Mouse (Mus musculus): Measurements from ENCODE around the gene Gucd1. TPM values are rescaled to one million over a fixed set of nuclear protein-coding genes. Genes with fewer than 3 reads are reported as not detected.
A peak's percentile ranks its signal among the peaks of the same experiment; 100 is the strongest.

Gucd1 gene
- total RNA-seq, 2 experiments from 2014 or later, result 15.4 to 20.1 TPM

DNA sequence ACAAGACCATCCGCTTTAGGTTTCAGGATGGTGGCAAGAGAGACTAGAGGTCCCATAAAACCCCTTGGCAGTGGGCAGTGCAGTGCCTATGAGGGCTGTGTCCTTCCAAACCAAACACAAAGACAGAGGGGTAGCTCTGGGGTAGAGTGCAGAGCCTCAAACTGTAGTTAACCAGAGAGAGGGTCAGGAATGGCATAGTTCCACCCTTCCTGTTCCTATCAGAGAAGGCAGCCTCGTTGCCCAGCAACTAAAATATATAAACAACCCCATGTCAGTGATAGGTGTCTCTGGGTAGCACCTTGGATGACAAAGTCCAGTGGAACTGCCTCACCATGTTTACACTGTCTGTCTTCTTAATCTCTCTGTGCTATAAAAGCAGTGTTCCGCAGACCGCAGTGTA lies 76.0 kb downstream of the Gucd1 start:
- no peak for ATAC-seq (replicated peaks; ENCODE audit: poor library complexity, severe bottlenecking)

DNA sequence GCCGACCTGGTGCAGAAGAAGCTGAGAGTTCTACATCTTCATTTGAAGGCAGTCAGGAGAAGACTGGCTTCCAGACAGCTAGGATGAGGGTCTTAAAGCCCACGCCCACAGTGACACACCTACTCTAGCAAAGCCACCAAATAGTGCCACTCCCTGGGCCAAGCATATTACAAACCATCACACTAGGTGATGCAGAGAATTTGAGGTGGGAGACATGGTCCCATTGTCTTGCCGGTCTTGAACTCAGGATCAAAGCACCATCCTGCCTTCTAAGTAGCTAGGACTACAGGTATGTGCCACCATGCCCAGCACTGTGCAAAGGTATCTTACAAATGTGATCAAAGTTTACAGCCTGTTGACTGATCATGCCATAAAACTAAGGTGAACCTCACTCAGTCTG lies 77.0 kb downstream of the Gucd1 start:
- no peak for ATAC-seq (replicated peaks; ENCODE audit: poor library complexity, severe bottlenecking)

DNA sequence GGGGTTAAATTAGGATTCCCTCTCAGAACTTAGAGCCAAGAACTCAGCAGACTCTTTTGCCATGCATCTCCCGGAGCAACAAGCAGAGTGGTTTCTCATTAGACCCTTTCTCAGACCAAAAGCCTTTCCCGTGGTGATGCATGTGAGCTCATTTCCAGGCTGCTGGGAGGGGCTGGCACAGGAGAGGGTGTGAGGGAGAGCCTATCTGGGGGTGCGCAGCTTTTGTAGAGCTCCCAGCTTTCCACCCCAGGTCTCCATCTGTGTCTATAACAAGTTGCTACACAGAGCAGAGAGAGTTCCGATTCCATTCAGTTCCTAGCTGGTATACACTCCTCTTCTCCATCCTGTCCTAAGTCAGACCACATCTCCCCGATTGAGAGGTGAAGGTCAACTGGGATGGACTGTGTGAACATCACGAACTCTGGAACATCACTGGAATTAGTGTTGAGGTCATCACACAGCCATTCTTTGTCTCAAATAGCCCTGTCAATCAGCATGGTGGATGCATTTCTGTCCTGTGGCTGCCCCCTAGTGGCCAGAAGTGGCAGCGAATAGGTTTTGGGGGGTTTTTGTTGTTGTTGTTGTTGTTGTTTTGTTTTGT lies 78.5 kb downstream of the Gucd1 start:
- no peak for ATAC-seq (replicated peaks; ENCODE audit: poor library complexity, severe bottlenecking)

DNA sequence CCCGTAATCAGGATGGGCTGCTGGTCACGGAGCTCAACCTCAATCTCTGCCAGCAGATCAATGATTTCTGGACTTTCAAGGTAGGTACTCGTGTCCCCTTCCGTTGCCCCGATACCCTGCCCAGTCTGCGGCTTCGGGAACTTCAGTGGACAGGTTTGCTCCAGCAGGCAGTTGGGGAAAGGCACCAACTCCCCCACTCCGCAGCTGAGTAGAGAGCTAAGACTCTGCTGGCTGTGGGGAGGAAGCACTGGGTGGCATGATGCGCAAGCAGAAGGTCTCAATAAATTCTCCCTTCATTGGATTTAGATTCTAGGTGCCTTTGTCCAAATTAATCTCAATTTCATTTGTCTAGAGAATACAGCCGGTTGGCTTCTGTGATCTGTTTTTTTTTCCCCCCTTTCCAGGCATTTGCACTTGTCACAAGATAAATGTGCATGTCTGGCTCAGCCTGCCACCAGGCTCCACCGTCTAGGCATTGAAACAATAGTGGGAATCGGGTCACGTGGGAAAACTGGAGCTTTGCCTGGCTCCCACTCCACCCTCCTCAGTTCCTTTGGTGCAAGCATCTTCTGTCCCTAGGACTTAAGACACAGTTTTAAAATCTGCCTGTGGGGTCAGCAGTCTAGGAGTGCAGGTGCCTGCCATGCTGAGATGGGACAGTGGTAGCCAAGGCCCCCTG lies 79.5 kb downstream of the Gucd1 start:
- no peak for ATAC-seq (replicated peaks; ENCODE audit: poor library complexity, severe bottlenecking)

- no peak for ATAC-seq (replicated peaks; ENCODE audit: poor library complexity, severe bottlenecking)
Measured at GRCm38 (mm10) chr10:75437284-75437683, 80.5 kb downstream of the Gucd1 start.

GRCm38 (mm10) chr10:75436604-75437217 lies 81.1 kb downstream of the Gucd1 start:
- ATAC-seq (replicated peaks; ENCODE audit: poor library complexity, severe bottlenecking), result peak; percentile 78

- no peak for ATAC-seq (replicated peaks; ENCODE audit: poor library complexity, severe bottlenecking)
Measured at GRCm38 (mm10) chr10:75430633-75431032, 87.1 kb downstream of the Gucd1 start.

DNA sequence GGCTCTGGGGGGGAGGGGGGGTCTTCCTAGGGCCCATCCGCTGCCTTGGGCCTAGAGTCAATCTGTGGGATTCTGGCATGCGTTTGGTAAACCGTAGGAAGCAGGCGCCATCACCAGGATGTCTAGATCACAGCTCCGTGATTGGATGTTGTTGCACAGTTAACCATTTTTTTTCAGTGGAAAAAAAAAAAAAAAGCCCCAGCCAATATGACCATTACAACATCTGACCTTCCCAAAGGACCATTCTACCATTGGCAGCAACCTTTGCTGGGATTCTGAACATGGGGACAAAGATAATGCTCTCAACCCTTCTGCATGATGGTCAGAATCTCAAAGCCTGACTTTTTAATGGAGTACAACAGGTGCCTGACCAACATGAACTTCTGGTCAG lies 87.6 kb downstream of the Gucd1 start:
- ATAC-seq (replicated peaks; ENCODE audit: poor library complexity, severe bottlenecking), result no peak

- peak; percentile 92 for ATAC-seq (replicated peaks; ENCODE audit: poor library complexity, severe bottlenecking)
Measured at GRCm38 (mm10) chr10:75429522-75430146, 88.1 kb downstream of the Gucd1 start.

DNA sequence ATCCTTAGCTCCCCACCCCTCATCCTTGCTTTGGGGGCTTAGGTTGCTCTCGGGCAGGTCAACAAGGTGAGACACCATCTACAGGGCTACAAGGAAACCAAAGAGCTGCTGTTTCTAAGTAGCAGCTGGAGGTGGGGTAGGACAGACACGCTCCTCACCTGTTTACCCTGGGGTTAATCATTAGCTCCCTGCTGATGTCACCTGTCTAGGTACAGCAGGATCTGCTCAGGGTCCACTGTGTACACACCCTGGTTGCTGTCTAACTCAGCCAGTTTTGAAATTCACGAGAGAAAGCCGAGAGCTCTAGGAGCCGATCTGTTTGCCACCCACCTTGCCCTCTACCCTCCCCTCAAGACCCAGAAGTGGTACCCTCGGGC lies 88.8 kb downstream of the Gucd1 start:
- ATAC-seq (replicated peaks; ENCODE audit: poor library complexity, severe bottlenecking), result no peak

- ATAC-seq (replicated peaks; ENCODE audit: poor library complexity, severe bottlenecking), result no peak
Measured at GRCm38 (mm10) chr10:75428049-75429003, 89.4 kb downstream of the Gucd1 start.

DNA sequence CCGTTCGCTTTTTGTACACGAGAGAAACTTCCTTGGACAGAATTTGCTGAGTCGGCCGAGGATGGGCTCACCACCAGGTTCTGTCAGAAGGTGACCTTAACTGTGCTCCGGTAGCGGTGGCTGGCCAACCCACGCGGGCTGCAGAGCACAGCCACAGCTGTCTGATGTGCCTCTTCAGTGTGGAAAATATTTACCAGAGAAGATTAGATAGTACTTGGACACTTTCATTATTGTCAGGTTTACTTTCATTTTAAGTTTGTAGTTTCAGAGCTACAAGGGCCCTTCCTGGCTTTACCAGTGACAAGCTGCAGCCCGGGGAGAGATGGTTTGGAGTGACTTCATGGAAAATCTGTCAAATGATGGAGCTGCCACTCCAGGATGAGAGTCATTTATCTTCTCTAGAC lies 93.3 kb downstream of the Gucd1 start:
- peak; percentile 13; the same call in 1 of the 2 replicates for ATAC-seq (replicated peaks; ENCODE audit: poor library complexity, severe bottlenecking)

GRCm38 (mm10) chr10:75418747-75419146 lies 99.0 kb downstream of the Gucd1 start:
- no peak for ATAC-seq (replicated peaks; ENCODE audit: poor library complexity, severe bottlenecking)

DNA sequence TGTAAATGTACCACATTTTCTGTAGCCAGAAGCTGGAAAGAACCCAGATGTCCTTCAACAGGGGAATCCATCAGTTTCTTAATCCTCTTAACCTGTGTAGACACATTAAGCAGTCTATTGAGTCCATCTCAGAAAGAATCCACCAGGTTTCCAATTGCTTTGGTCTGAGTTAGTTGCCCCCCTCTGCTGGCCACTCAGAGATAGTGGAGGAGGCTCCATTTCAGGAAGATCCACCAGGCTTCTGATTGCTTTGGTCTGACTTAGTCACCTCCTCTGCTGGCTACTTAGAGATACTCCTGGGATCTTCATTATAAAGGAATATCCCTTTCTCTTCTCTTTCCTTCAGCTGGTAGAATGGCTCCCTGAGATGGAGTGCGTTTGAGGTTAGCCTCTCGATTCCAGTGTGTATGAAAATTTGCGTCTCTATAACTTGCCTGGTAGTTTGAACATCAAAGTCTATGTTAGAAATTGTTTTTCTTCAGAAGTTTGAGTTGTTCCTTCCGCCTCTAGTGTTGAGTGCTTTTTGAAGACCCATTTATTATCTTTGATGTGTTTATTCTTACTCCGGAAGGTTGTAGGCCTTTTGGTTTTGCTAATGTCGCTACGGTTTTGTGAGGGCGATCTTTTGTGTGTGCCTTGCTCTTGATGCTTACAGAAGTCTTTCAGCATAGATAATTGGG lies 100.3 kb downstream of the Gucd1 start:
- ATAC-seq (replicated peaks; ENCODE audit: poor library complexity, severe bottlenecking), result peak; percentile 56

- ATAC-seq (replicated peaks; ENCODE audit: poor library complexity, severe bottlenecking), result no peak
Measured at GRCm38 (mm10) chr10:75414925-75415324, 102.8 kb downstream of the Gucd1 start.

GRCm38 (mm10) chr10:75412114-75413103 lies 105.4 kb downstream of the Gucd1 start:
- ATAC-seq (replicated peaks; ENCODE audit: poor library complexity, severe bottlenecking), result no peak

DNA sequence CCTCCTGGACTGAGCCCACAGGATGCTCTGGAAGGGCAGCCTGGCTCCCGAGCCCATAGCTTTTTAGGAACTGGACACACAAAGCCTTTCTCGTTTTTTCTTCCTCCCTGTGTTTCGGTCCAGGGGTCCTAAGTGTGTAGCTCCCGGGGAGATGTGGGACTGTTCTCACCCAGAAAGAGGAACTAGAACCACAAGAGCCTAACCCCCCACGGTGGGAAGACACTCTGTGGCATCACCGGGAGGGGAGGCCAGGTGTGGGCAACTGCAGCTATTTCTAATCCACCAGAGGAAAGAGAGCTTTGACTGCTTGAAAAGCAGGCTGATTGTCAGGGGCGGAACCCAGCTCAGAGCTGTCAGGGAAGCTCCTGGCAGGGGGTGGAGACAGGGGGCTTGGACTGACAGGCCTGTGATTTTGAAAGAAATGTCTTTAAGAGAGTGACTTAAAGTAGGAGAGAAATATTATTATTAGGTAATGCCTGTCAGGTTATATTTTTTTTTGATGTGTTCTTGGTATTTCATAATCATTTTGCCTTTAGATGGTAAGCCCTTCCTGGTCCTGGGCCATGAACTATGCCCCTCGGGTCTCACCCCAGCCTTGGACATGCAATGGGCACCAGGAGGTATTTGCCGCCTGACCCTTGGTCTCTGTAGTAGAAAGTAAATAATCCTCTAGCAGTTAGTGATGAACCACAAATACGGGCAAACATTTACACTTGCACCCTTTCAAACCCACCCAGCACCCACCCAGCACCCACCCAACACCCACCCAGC lies 106.2 kb downstream of the Gucd1 start:
- peak; percentile 98 for ATAC-seq (replicated peaks; ENCODE audit: poor library complexity, severe bottlenecking)

DNA sequence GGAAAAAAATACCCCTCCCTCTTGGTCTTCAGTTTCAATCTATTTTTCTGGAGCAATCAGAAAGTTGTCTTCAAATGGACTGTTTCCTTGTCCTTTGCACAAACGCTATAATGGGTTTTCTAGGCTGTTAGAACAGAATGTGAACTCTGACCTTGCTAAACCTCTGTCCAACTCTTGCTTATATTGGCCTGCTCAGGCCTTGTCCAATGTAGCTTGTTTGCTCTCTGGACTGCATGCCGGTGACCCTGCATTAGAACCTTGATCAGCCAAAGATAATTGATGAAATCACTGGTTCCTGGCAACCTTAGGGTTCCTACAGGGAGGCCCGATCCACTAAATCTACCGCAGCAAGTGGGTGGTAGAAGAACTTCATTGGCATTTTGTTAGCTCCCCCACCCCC lies 110.0 kb downstream of the Gucd1 start:
- ATAC-seq (replicated peaks; ENCODE audit: poor library complexity, severe bottlenecking), result no peak
